Mouse (Mus musculus) testis, adult 2 months (tissue): ENCODE measurements around the gene Anp32e.

Experiments
- CTCF ChIP-seq: fragments of 200-500 bp; IDR thresholded peaks from 2 replicates; pipeline ENCODE4 v1.5.1; 2012; ENCODE audit warnings: low read depth, mild to moderate bottlenecking, inconsistent platforms, low read length, moderate library complexity; ENCODE audit not compliant: control insufficient read depth, insufficient read depth, insufficient replicate concordance
- POLR2A ChIP-seq: fragments of 200-500 bp; IDR thresholded peaks from 2 replicates; pipeline ENCODE4 v1.6.1; 2012; ENCODE audit warnings: low read depth, mild to moderate bottlenecking, inconsistent platforms, low read length, moderate library complexity; ENCODE audit not compliant: control insufficient read depth

DNA sequence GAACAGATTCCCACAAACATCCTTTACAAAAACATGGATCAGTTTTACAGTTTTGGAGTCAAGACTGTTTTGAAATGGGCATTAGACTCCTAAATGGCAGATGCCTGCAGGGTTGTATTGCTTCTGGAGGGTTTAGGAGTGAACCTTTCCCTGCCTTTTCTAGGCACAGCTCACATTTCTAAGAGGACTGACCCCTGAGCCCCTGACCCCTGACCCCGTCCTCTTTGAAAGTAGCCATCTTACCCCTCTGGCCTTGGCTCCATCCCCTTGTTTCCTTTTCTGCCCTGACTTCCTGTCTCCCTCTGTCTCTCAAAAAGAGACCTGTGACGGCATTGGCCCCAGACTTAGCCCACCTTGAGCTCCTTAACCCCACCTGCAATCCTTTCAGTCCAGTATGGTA is 34.2 kb downstream of the Anp32e start:
- TF ChIP-seq CTCF (no peak), POLR2A (no peak)
